Mouse (Mus musculus) forebrain, embryonic 14.5 days (tissue): ENCODE measurements at regions not wholly inside any gene's neighbourhood (a gene's known extent, or its start where the extent isn't known, plus 50 kb on each side); places are given as distances from the start of the nearest gene placed in this dataset.

Experiments used
- ATAC-seq: fragments of 200-750 bp; cut with Nextera tagmentation; 2 replicates; pipeline ENCODE4 v1.8.0; 2017; ENCODE audit warnings: mild to moderate bottlenecking, moderate library complexity
- DNase-seq: peaks from one replicate; pipeline ENCODE4 v3.0.0-alpha.2; 2015; ENCODE audit warnings: low spot score
- H3K27ac ChIP-seq: fragments of 300-500 bp; sonication (generic); 2 replicates; pipeline ENCODE4 v1.5.1; 2014; ENCODE audit warnings: low read depth, mild to moderate bottlenecking, control low read depth, low read length, moderate library complexity
- H3K27me3 ChIP-seq: fragments of 300-500 bp; sonication (generic); replicated peaks from 2 replicates; pipeline ENCODE4 v1.6.1; 2014; ENCODE audit warnings: low read length, control low read depth, mixed read lengths; ENCODE audit not compliant: control insufficient read depth, insufficient read depth
- H3K36me3 ChIP-seq: fragments of 300-500 bp; sonication (generic); 2 replicates; pipeline ENCODE4 v1.6.1; 2014; ENCODE audit warnings: low read length, control low read depth; ENCODE audit not compliant: control insufficient read depth, insufficient read depth
- H3K4me1 ChIP-seq: fragments of 300-500 bp; sonication (generic); 2 replicates; pipeline ENCODE4 v1.6.1; 2014; ENCODE audit warnings: antibody characterized with exemption, low read length, control low read depth; ENCODE audit not compliant: control insufficient read depth, insufficient read depth
- H3K4me2 ChIP-seq: fragments of 300-500 bp; sonication (generic); 2 replicates; pipeline ENCODE4 v1.6.1; 2014; ENCODE audit warnings: mild to moderate bottlenecking, control low read depth, low read length
- H3K4me3 ChIP-seq: fragments of 300-500 bp; sonication (generic); 2 replicates; pipeline ENCODE4 v1.5.1; 2014; ENCODE audit warnings: low read depth, low read length, control low read depth
- H3K9ac ChIP-seq: fragments of 300-500 bp; sonication (generic); 2 replicates; pipeline ENCODE4 v1.6.1; 2014; ENCODE audit warnings: mild to moderate bottlenecking, low read length, control low read depth, moderate library complexity
- H3K9me3 ChIP-seq: fragments of 300-500 bp; sonication (generic); replicated peaks from 2 replicates; pipeline ENCODE4 v1.6.1; 2016; ENCODE audit warnings: low read length, control low read depth, mixed read lengths; ENCODE audit not compliant: control insufficient read depth
- WGBS: fragments of 180-500 bp; shearing (Covaris S2); extraction: QIAGEN DNeasy Blood & Tissue Kit; methylation state at CpG from one replicate; pipeline ENCODE4 v1.1.7; 2014; 5-methylcytosine and 5-hydroxymethylcytosine counted together

GRCm38 (mm10) chr1:64215646-64216045 lies 93.6 kb upstream of the Klf7 start:
- H3K4me2 ChIP-seq, result no peak overlapping the region
- ATAC-seq, result no peak
- no peaks in the 10 kb centered on the region for H3K36me3 ChIP-seq
- H3K4me1 ChIP-seq, result 0 out of 2 replicates have a peak, but pooled peaks cover 6% of the 10 kb centered on the region
- no peak overlapping the region for H3K27ac ChIP-seq
- H3K27me3 ChIP-seq, result no peaks in the 10 kb centered on the region
- no peak for DNase-seq
- no peak overlapping the region for H3K9ac ChIP-seq
- no peaks in the 10 kb centered on the region; the same call in 1 of the 2 replicates for H3K9me3 ChIP-seq
- 81% methylated on average over 4 of the region's 4 CpGs for WGBS
- no peak overlapping the region for H3K4me3 ChIP-seq

GRCm38 (mm10) chr1:64209131-64209530 lies 87.0 kb upstream of the Klf7 start:
- 0 out of 2 replicates have a peak, but pooled peaks cover 2% of the 10 kb centered on the region for H3K9me3 ChIP-seq
- H3K27ac ChIP-seq, result no peak overlapping the region
- 86% methylated on average over 1 of the region's 1 CpGs for WGBS
- H3K9ac ChIP-seq, result no peak overlapping the region
- no peak overlapping the region for H3K4me3 ChIP-seq
- H3K4me2 ChIP-seq, result no peak overlapping the region
- H3K36me3 ChIP-seq, result no peaks in the 10 kb centered on the region
- DNase-seq (no peak), ATAC-seq (no peak)
- no peaks in the 10 kb centered on the region for H3K27me3 ChIP-seq
- no peaks in the 10 kb centered on the region for H3K4me1 ChIP-seq

- Histone ChIP-seq H3K9ac (no peak overlapping the region), H3K4me3 (no peak overlapping the region), H3K4me2 (no peak overlapping the region), H3K36me3 (no peaks in the 10 kb centered on the region), H3K4me1 (peaks cover 8% of the 10 kb centered on the region), H3K27ac (no peak overlapping the region; the same call in 1 of the 2 replicates), H3K9me3 (0 out of 2 replicates have a peak, but pooled peaks cover 2% of the 10 kb centered on the region), H3K27me3 (no peaks in the 10 kb centered on the region)
- DNase-seq (peak; percentile 73), ATAC-seq (peak; percentile 56)
- 13% methylated on average over 5 of the region's 5 CpGs for WGBS
These were observed 78.4 kb upstream of the Klf7 start for GRCm38 (mm10) chr1:64200387-64201023.

GRCm38 (mm10) chr1:64198781-64199180 lies 76.7 kb upstream of the Klf7 start:
- Histone ChIP-seq H3K4me1 (peaks cover 8% of the 10 kb centered on the region), H3K4me3 (no peak overlapping the region), H3K36me3 (no peaks in the 10 kb centered on the region), H3K9me3 (no peaks in the 10 kb centered on the region), H3K27me3 (no peaks in the 10 kb centered on the region), H3K4me2 (no peak overlapping the region), H3K27ac (no peak overlapping the region), H3K9ac (no peak overlapping the region)
- WGBS, result 71% methylated on average over 5 of the region's 5 CpGs
- ATAC-seq (no peak), DNase-seq (no peak)

- Histone ChIP-seq H3K27ac (no peak overlapping the region), H3K4me2 (no peak overlapping the region), H3K9me3 (no peaks in the 10 kb centered on the region), H3K9ac (no peak overlapping the region), H3K4me1 (peaks cover 9% of the 10 kb centered on the region), H3K4me3 (no peak overlapping the region), H3K36me3 (no peaks in the 10 kb centered on the region), H3K27me3 (no peaks in the 10 kb centered on the region)
- ATAC-seq (no peak), DNase-seq (no peak)
- 48% methylated on average over 2 of the region's 2 CpGs for WGBS
These were observed 76.2 kb upstream of the Klf7 start for GRCm38 (mm10) chr1:64198322-64198721.

- H3K9me3 ChIP-seq, result no peaks in the 10 kb centered on the region
- no peak overlapping the region for H3K4me2 ChIP-seq
- 6% methylated on average over 4 of the region's 4 CpGs for WGBS
- peaks cover 28% of the 10 kb centered on the region for H3K4me1 ChIP-seq
- no peaks in the 10 kb centered on the region for H3K36me3 ChIP-seq
- ATAC-seq (peak; percentile 45), DNase-seq (peak; percentile 56)
- no peak overlapping the region for H3K27ac ChIP-seq
- no peaks in the 10 kb centered on the region for H3K27me3 ChIP-seq
- no peak overlapping the region for H3K4me3 ChIP-seq
- H3K9ac ChIP-seq, result no peak overlapping the region
These were observed 73.9 kb upstream of the Klf7 start for GRCm38 (mm10) chr1:64195970-64196491.

GRCm38 (mm10) chr1:64195294-64195693 lies 73.2 kb upstream of the Klf7 start:
- Histone ChIP-seq H3K36me3 (no peaks in the 10 kb centered on the region), H3K9me3 (no peaks in the 10 kb centered on the region), H3K4me2 (no peak overlapping the region), H3K4me3 (no peak overlapping the region), H3K27ac (no peak overlapping the region), H3K9ac (no peak overlapping the region), H3K27me3 (no peaks in the 10 kb centered on the region), H3K4me1 (peaks cover 36% of the 10 kb centered on the region)
- DNase-seq, result no peak
- 78% methylated on average over 4 of the region's 4 CpGs for WGBS
- ATAC-seq, result no peak

GRCm38 (mm10) chr1:64193150-64193838 lies 71.2 kb upstream of the Klf7 start:
- Histone ChIP-seq H3K27me3 (no peaks in the 10 kb centered on the region), H3K4me1 (peaks cover 46% of the 10 kb centered on the region), H3K27ac (no peak overlapping the region), H3K9me3 (no peaks in the 10 kb centered on the region), H3K4me2 (no peak overlapping the region), H3K36me3 (no peaks in the 10 kb centered on the region), H3K9ac (no peak overlapping the region), H3K4me3 (no peak overlapping the region)
- 30% methylated on average over 13 of the region's 13 CpGs for WGBS
- DNase-seq (peak; percentile 61), ATAC-seq (no peak)

GRCm38 (mm10) chr1:64192736-64193135 lies 70.7 kb upstream of the Klf7 start:
- Histone ChIP-seq H3K4me2 (no peak overlapping the region), H3K27me3 (no peaks in the 10 kb centered on the region), H3K4me1 (peaks cover 48% of the 10 kb centered on the region), H3K9ac (no peak overlapping the region), H3K27ac (0 out of 2 replicates have a peak overlapping the region, but pooled peaks have one; percentile 10), H3K9me3 (no peaks in the 10 kb centered on the region), H3K4me3 (no peak overlapping the region), H3K36me3 (no peaks in the 10 kb centered on the region)
- ATAC-seq (no peak), DNase-seq (no peak)
- 77% methylated on average over 3 of the region's 3 CpGs for WGBS
